Mouse (Mus musculus) cerebellum, adult 9-11 months (tissue): ENCODE results near the gene Zpbp2.
"Not testable (repeated sequence)": the region's sequence is repeated elsewhere in the genome, so short reads cannot be mapped to it uniquely, and the experiment has no call there.

Experiments used
- DNase-seq: peaks from one replicate; pipeline ENCODE4 v3.0.0; 2022

The Zpbp2 gene

GRCm38 (mm10) chr11:98590548-98591445 is 39.9 kb downstream of the Zpbp2 start:
- peak; percentile 74 for DNase-seq

GRCm38 (mm10) chr11:98595021-98595420 is 44.1 kb downstream of the Zpbp2 start:
- no peak for DNase-seq

GRCm38 (mm10) chr11:98595473-98595872 is 44.6 kb downstream of the Zpbp2 start:
- DNase-seq = no peak

- no peak for DNase-seq
Measured at GRCm38 (mm10) chr11:98595955-98596354, 45.1 kb downstream of the Zpbp2 start.

GRCm38 (mm10) chr11:98597363-98597762 is 46.5 kb downstream of the Zpbp2 start:
- no peak for DNase-seq

GRCm38 (mm10) chr11:98597991-98598390 is 47.1 kb downstream of the Zpbp2 start, which contains the start of gene Lrrc3c:
Gene Lrrc3c (plus strand): TSS chr11:98598291.
- DNase-seq = no peak

- peak; percentile 78 for DNase-seq
Measured at GRCm38 (mm10) chr11:98598851-98599290, 48.0 kb downstream of the Zpbp2 start.

GRCm38 (mm10) chr11:98599291-98599690 is 48.4 kb downstream of the Zpbp2 start:
- no peak for DNase-seq

GRCm38 (mm10) chr11:98602090-98602690 is 51.3 kb downstream of the Zpbp2 start:
- DNase-seq = no peak

- DNase-seq = no peak
Measured at GRCm38 (mm10) chr11:98603953-98604352, 53.1 kb downstream of the Zpbp2 start.

GRCm38 (mm10) chr11:98604911-98605310 is 54.0 kb downstream of the Zpbp2 start:
- not testable (repeated sequence) for DNase-seq

GRCm38 (mm10) chr11:98606763-98607162 is 55.9 kb downstream of the Zpbp2 start:
- no peak for DNase-seq
